Mouse (Mus musculus): ENCODE data around the gene Trappc2l.

Trappc2l gene

GRCm38 (mm10) chr8:122611295-122612133, at the start of gene Trappc2l, which contains the start of gene Galns:
Trappc2l (plus strand) TSS chr8:122611640.
Galns (minus strand) TSS chr8:122611463.
- whole genome bisulfite sequencing, result under 1% methylated on average over 50 of the region's 57 CpGs

GRCm38 (mm10) chr8:122564363-122565352, 46.8 kb upstream of the Trappc2l start:
- 82% methylated on average over 25 of the region's 25 CpGs for WGBS

- 21% methylated on average over 6 of the region's 6 CpGs for WGBS
These were observed 44.7 kb upstream of the Trappc2l start for GRCm38 (mm10) chr8:122566766-122567165.

- under 1% methylated on average over 62 of the region's 62 CpGs for WGBS
These were observed 43.9 kb upstream of the Trappc2l start, which contains the start of gene Cdt1 for GRCm38 (mm10) chr8:122567361-122568108. Cdt1 (plus strand) TSS chr8:122568015.

GRCm38 (mm10) chr8:122568109-122568504, 43.3 kb upstream of the Trappc2l start:
- under 1% methylated on average over 34 of the region's 34 CpGs for WGBS

- WGBS, result 33% methylated on average over 10 of the region's 10 CpGs
These were observed 42.5 kb upstream of the Trappc2l start for GRCm38 (mm10) chr8:122568881-122569309.

- WGBS, result 79% methylated on average over 9 of the region's 9 CpGs
These were observed 42.1 kb upstream of the Trappc2l start for GRCm38 (mm10) chr8:122569329-122569728.

- 98% methylated on average over 16 of the region's 16 CpGs for WGBS
These were observed 41.4 kb upstream of the Trappc2l start for GRCm38 (mm10) chr8:122569996-122570395.

- 95% methylated on average over 11 of the region's 11 CpGs for WGBS
These were observed 40.3 kb upstream of the Trappc2l start for GRCm38 (mm10) chr8:122571153-122571552.

- WGBS, result 93% methylated on average over 17 of the region's 17 CpGs
These were observed 39.6 kb upstream of the Trappc2l start for GRCm38 (mm10) chr8:122571750-122572267.

- 81% methylated on average over 3 of the region's 3 CpGs for WGBS
These were observed 38.7 kb upstream of the Trappc2l start for GRCm38 (mm10) chr8:122572751-122573150.

GRCm38 (mm10) chr8:122573176-122573575, 38.3 kb upstream of the Trappc2l start:
- WGBS, result 41% methylated on average over 4 of the region's 4 CpGs

- 53% methylated on average over 9 of the region's 9 CpGs for WGBS
These were observed 37.9 kb upstream of the Trappc2l start for GRCm38 (mm10) chr8:122573577-122573976.

- WGBS, result 69% methylated on average over 3 of the region's 3 CpGs
These were observed 37.2 kb upstream of the Trappc2l start for GRCm38 (mm10) chr8:122574264-122574663.

GRCm38 (mm10) chr8:122574667-122575251, 36.7 kb upstream of the Trappc2l start:
- 70% methylated on average over 10 of the region's 10 CpGs for WGBS

- 69% methylated on average over 8 of the region's 8 CpGs for WGBS
These were observed 36.2 kb upstream of the Trappc2l start for GRCm38 (mm10) chr8:122575286-122575685.

- 14% methylated on average over 21 of the region's 21 CpGs for WGBS
These were observed 35.4 kb upstream of the Trappc2l start for GRCm38 (mm10) chr8:122575735-122576647.

- under 1% methylated on average over 39 of the region's 39 CpGs for WGBS
These were observed 34.8 kb upstream of the Trappc2l start, which contains the start of gene Aprt for GRCm38 (mm10) chr8:122576648-122577022. Aprt (minus strand) TSS chr8:122576909.

- WGBS, result 39% methylated on average over 10 of the region's 10 CpGs
These were observed 34.3 kb upstream of the Trappc2l start for GRCm38 (mm10) chr8:122577116-122577515.
